Mouse (Mus musculus) lung, postnatal 25 days (tissue): ENCODE results near the gene Taf10.

Experiments used
- DNase-seq: peaks from one replicate; pipeline ENCODE4 v3.0.0; 2022; ENCODE audit warnings: low spot score

The Taf10 gene

GRCm38 (mm10) chr7:105721916-105722315 lies 22.2 kb downstream of the Taf10 start:
- DNase-seq: no peak

DNA sequence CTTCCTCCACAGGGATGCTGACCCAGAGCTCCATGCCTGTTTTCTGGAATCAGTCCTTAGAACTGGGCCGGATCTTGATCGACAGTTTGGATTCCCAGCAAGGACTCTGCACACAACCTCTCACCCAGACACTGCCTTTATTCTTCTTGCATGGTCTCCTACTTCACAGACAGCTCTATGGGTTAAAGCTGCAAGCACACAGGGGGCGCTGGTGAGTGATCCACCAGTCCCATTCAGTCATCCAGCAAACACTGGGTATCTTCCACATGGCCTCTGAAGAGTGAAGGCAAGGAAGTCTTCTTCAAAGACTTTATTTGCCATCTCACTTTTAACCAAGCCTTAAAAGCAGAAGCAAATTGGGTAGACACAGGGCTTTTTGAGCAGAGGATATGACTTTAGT lies 28.8 kb downstream of the Taf10 start:
- no peak for DNase-seq

GRCm38 (mm10) chr7:105708733-105709132 lies 35.4 kb downstream of the Taf10 start:
- DNase-seq: no peak

DNA sequence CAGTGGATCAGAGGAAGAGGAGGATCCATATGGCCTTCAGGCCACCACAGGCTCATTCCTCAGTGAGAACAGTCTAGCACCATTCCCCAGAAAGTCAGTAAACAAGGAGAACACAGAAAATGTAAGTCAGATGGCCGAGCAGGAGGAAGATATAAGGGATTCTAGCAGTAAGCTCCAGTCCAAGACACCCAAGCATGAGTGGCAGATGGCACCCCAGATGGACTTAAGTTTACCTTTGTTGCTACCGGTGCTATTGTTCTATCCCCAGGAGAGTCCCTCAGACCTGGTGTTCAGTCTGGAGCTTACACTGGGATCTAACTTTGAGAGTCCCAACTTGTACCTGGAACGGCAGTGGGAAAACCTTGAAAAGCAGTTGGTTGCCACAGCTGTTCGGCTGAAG lies 40.3 kb downstream of the Taf10 start:
- no peak for DNase-seq

DNA sequence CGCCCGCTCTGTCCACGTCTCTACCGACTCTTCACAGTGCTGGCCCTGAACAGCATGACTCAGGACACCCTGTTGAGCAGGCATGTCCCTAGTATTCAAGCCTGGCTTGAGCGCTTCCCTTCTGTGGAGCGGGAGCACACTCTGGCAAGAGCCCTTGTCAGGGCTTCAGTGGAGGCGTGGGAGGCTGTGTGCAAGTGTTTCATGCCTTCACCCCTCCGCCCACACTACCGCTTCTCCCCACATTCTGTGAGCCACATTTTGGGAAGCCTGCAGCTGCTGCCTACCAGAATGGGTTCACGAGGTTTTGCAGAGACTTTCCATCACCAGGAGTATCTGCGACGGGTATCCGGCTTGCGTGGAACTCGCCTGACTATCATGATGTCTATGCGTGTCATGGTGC lies 41.0 kb downstream of the Taf10 start:
- DNase-seq: no peak

- no peak for DNase-seq
These were observed 53.3 kb downstream of the Taf10 start for GRCm38 (mm10) chr7:105690875-105691274.
